Mouse (Mus musculus) limb, embryonic 10.5 days (tissue): ENCODE measurements around the gene Anks6. TPM values are rescaled to one million over a fixed set of nuclear protein-coding genes. Genes with fewer than 3 reads are reported as not detected.

Source experiments
- DNase-seq: peaks from one replicate; pipeline ENCODE4 v3.0.0-alpha.2; 2017; ENCODE audit warnings: low spot score
- H3K27ac ChIP-seq: fragments of 300-500 bp; sonication (generic); 2 replicates; pipeline ENCODE4 v1.5.1; 2016; ENCODE audit warnings: mild to moderate bottlenecking
- H3K27me3 ChIP-seq: fragments of 300-500 bp; sonication (generic); 2 replicates; pipeline ENCODE4 v1.6.1; 2016; ENCODE audit warnings: low read depth, mild to moderate bottlenecking; ENCODE audit not compliant: poor library complexity, severe bottlenecking
- H3K36me3 ChIP-seq: fragments of 300-500 bp; sonication (generic); 2 replicates; pipeline ENCODE4 v1.6.1; 2016; ENCODE audit warnings: mild to moderate bottlenecking, moderate library complexity
- H3K4me1 ChIP-seq: fragments of 300-500 bp; sonication (generic); 2 replicates; pipeline ENCODE4 v1.6.1; 2016
- H3K4me3 ChIP-seq: fragments of 300-500 bp; sonication (generic); 2 replicates; pipeline ENCODE4 v1.5.1; 2016; ENCODE audit warnings: mild to moderate bottlenecking, moderate library complexity
- H3K9me3 ChIP-seq: fragments of 300-500 bp; sonication (generic); replicated peaks from 2 replicates; pipeline ENCODE4 v1.6.1; 2016; ENCODE audit warnings: mild to moderate bottlenecking
- WGBS: fragments of 180-500 bp; shearing (Covaris S2); methylation state at CpG from one replicate; pipeline ENCODE4 v1.1.7; 2016; 5-methylcytosine and 5-hydroxymethylcytosine counted together
- polyA plus RNA-seq: library from polyadenylated mRNA; unstranded; fragments of >200 nt; fragmentation: Nextera tagmentation; extraction: Ambion mirVana; gene quantifications from 2 replicates; pipeline ENCODE4 v1.2.1, GENCODE M21; 2016

Anks6 gene
- polyA plus RNA-seq, 1 experiment from 2014 or later: 4.4 TPM

DNA sequence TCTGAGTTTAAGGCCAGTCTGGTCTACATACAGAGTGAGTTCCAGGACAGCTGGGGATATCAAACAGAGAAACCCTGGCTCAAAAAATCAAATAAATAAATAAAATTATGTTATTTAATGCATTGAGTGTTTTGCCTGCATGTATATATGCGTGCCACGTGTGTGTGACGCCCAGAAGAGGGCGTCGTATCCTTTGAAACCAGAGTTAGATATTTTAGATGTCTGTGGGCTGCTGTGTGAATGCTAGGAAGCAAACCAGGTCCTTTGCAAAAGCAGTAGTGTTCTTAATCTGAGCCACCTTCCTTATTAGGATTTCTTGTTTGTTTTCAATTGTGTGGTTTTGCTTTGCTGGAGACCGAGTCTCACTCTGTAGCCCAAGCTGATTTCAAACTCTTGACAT, 78.9 kb downstream of the Anks6 start:
- no peaks in the 10 kb centered on the region for H3K36me3 ChIP-seq
- H3K4me1 ChIP-seq: no peaks in the 10 kb centered on the region
- 89% methylated on average over 6 of the region's 6 CpGs for WGBS
- no peak overlapping the region for H3K4me3 ChIP-seq
- H3K27ac ChIP-seq: no peak overlapping the region
- DNase-seq: no peak
- no peaks in the 10 kb centered on the region for H3K9me3 ChIP-seq
- H3K27me3 ChIP-seq: no peaks in the 10 kb centered on the region

GRCm38 (mm10) chr4:46977161-46977560, 80.1 kb downstream of the Anks6 start:
- no peaks in the 10 kb centered on the region for H3K36me3 ChIP-seq

GRCm38 (mm10) chr4:46976671-46977071, 80.6 kb downstream of the Anks6 start:
- no peaks in the 10 kb centered on the region for H3K36me3 ChIP-seq
- H3K27ac ChIP-seq: no peak overlapping the region
- H3K27me3 ChIP-seq: no peaks in the 10 kb centered on the region
- WGBS: 69% methylated on average over 11 of the region's 11 CpGs
- H3K9me3 ChIP-seq: no peaks in the 10 kb centered on the region
- H3K4me3 ChIP-seq: no peak overlapping the region
- DNase-seq: no peak
- no peaks in the 10 kb centered on the region for H3K4me1 ChIP-seq

More at GRCm38 (mm10) chr4:46977161-46977560, 80.1 kb downstream of the Anks6 start:
- H3K9me3 ChIP-seq: no peaks in the 10 kb centered on the region
- no peak for DNase-seq
- H3K27me3 ChIP-seq: no peaks in the 10 kb centered on the region
- WGBS: 92% methylated on average over 7 of the region's 7 CpGs
- no peaks in the 10 kb centered on the region for H3K4me1 ChIP-seq
- H3K27ac ChIP-seq: no peak overlapping the region
- H3K4me3 ChIP-seq: no peak overlapping the region

GRCm38 (mm10) chr4:46973322-46973721, 83.9 kb downstream of the Anks6 start:
- Histone ChIP-seq H3K27ac (no peak overlapping the region), H3K36me3 (no peaks in the 10 kb centered on the region), H3K4me3 (no peak overlapping the region), H3K9me3 (no peaks in the 10 kb centered on the region), H3K4me1 (no peaks in the 10 kb centered on the region), H3K27me3 (no peaks in the 10 kb centered on the region)
- no peak for DNase-seq
- WGBS: 85% methylated on average over 10 of the region's 10 CpGs

DNA sequence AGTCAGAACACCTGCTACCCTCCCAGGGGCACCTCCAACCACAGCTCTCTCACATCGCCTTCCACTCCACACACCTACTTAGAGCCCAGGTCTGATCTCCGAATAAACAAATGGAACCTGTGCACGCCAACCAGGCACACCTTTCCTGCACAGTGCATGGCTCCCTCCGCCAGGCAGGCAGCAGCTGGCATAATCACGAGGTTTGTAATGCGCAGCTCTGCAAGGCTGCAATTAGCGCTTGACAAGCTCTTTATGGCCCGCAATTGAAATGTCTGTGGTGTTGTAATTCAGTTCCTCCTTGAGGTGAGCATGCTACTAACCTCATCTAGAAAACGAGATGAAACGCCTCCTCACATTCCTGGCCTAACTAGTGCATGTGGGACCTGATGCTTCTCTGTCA, 89.2 kb downstream of the Anks6 start:
- DNase-seq: no peak
- no peaks in the 10 kb centered on the region for H3K36me3 ChIP-seq
- H3K9me3 ChIP-seq: no peaks in the 10 kb centered on the region
- no peak overlapping the region for H3K27ac ChIP-seq
- no peak overlapping the region for H3K4me3 ChIP-seq
- no peaks in the 10 kb centered on the region for H3K4me1 ChIP-seq
- no peaks in the 10 kb centered on the region for H3K27me3 ChIP-seq
- whole genome bisulfite sequencing: 63% methylated on average over 10 of the region's 10 CpGs

DNA sequence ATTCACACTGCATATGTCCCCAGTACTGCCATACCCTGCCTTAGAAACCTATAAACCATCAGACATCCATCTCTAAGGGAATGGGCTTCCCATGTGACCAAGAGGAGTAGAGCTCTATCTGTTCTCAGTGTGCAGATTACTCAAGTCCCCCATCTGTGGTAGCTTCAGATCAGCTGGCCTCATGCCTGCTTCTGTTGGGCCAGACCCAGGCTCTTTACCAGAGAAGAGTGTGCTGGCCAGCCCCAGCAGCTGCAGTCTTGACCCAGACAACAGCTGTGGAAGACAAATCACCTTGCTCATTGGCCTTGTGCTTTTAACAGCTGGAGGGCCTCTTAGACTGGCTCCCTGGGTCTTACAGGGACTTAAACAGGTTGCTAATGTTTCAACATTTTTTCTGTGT, 90.7 kb downstream of the Anks6 start:
- H3K27me3 ChIP-seq: no peaks in the 10 kb centered on the region
- H3K36me3 ChIP-seq: no peaks in the 10 kb centered on the region
- no peak for DNase-seq
- no peak overlapping the region for H3K4me3 ChIP-seq
- no peaks in the 10 kb centered on the region for H3K4me1 ChIP-seq
- H3K27ac ChIP-seq: no peak overlapping the region
- H3K9me3 ChIP-seq: no peaks in the 10 kb centered on the region

Other genes starting within 250 kb of the Anks6 start
- gene Gabbr2, start 65.6 kb downstream of the Anks6 start, polyA plus RNA-seq: 0.04 and 0.10 TPM in 2 replicates
- gene Galnt12, start 34.5 kb upstream of the Anks6 start, polyA plus RNA-seq: 2.2 and 2.9 TPM in 2 replicates
- gene Col15a1, start 150.7 kb upstream of the Anks6 start, polyA plus RNA-seq: 4.9 and 8.4 TPM in 2 replicates